Mouse (Mus musculus) spleen, adult 2 months (tissue): ENCODE results near the gene Wdfy3. TPM values are rescaled to one million over a fixed set of nuclear protein-coding genes. Genes with fewer than 3 reads are reported as not detected.

Experiments
- DNase-seq, 2 experiments: peaks; one replicate each; pipeline versions ENCODE4 v3.0.0 to v3.0.0-alpha.2; 2012 to 2021; ENCODE audit warnings: low spot score in 2 of 2, low read depth in 1 of 2
- H3K27ac ChIP-seq: fragments of 200-500 bp; 2 replicates; pipeline ENCODE4 v1.5.1; 2012; ENCODE audit warnings: low read length, inconsistent platforms; ENCODE audit not compliant: insufficient read depth
- H3K27me3 ChIP-seq: fragments of 200-500 bp; 2 replicates; pipeline ENCODE4 v1.6.1; 2012; ENCODE audit warnings: mild to moderate bottlenecking, moderate library complexity, low read length, inconsistent platforms; ENCODE audit not compliant: control insufficient read depth, insufficient read depth
- H3K36me3 ChIP-seq: fragments of 200-500 bp; 2 replicates; pipeline ENCODE4 v1.6.1; 2012; ENCODE audit warnings: mild to moderate bottlenecking, low read length, inconsistent platforms; ENCODE audit not compliant: control insufficient read depth, insufficient read depth
- H3K4me1 ChIP-seq: fragments of 200-500 bp; 2 replicates; pipeline ENCODE4 v1.6.1; 2011; ENCODE audit warnings: inconsistent platforms; ENCODE audit not compliant: control insufficient read depth, insufficient read depth, insufficient read length
- H3K4me3 ChIP-seq: fragments of 200-500 bp; 2 replicates; pipeline ENCODE4 v1.5.1; 2011; ENCODE audit warnings: mild to moderate bottlenecking, inconsistent platforms; ENCODE audit not compliant: insufficient read depth, insufficient read length; ENCODE audit errors: extremely low read depth
- CTCF ChIP-seq: fragments of 200-500 bp; IDR thresholded peaks from 2 replicates; pipeline ENCODE4 v1.5.1; 2011; ENCODE audit warnings: mild to moderate bottlenecking, inconsistent platforms; ENCODE audit not compliant: insufficient read depth, insufficient read length, insufficient replicate concordance; ENCODE audit errors: extremely low read depth
- POLR2A ChIP-seq: fragments of 200-500 bp; IDR thresholded peaks from 2 replicates; pipeline ENCODE4 v1.6.1; 2011; ENCODE audit warnings: low read depth, low read length, inconsistent platforms
- WGBS: fragments of 180-500 bp; shearing (Covaris S2); methylation state at CpG from one replicate; pipeline ENCODE4 v1.1.7; 2018; 5-methylcytosine and 5-hydroxymethylcytosine counted together
- polyA plus RNA-seq: library from polyadenylated mRNA; depleted of rRNA; stranded (reverse); fragments of >200 nt; gene quantifications from 2 replicates; pipeline ENCODE4 v1.2.3, GENCODE M21; 2012

The Wdfy3 gene
- polyA plus RNA-seq, 1 experiment, result 12.0 TPM

DNA sequence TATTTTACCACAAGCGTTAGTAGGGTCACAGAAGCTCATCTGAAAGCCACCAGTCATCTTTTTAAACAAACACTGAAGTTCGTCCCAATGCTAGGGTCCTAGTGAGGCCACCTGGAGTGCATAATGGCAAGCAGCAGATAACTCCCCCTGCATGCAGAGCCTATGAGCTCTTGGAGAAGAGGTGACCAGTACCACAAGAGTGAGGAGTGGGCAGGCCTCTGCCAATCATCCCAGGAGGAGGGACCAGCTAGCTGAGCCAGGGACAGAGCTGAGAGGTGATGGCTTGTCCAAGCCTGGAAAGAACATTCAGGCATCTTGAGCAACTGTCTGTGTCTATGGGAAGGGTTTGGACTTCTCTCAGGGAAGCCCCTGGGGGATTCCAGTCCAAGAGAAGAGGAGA lies 267.8 kb downstream of the Wdfy3 start:
- Histone ChIP-seq H3K27me3 (no peaks in the 10 kb centered on the region), H3K4me3 (no peak overlapping the region), H3K36me3 (no peaks in the 10 kb centered on the region), H3K27ac (no peak overlapping the region), H3K4me1 (no peaks in the 10 kb centered on the region)
- DNase-seq, result no peak
- TF ChIP-seq POLR2A, result no peak
- no peak for TF ChIP-seq CTCF
- 90% methylated on average over 2 of the region's 2 CpGs for WGBS

DNA sequence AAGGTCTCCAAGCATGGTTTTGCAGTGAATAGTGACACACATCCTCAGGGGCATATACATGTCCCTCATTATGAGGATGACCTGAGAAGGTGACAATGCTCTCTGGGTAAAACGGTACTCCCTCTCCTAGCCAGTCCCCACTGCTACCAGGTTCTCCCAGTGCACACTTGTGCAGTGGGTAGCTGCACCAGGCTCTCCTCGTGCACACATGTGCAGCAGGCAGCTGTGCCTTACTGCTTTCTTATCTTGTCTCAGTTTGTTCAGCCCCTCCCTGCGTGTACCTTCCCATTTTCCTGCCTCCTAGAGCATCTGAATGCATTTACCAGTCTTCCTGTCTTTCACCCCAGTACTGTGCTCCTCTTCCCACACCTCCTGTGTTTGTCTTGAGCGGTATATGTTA lies 277.1 kb downstream of the Wdfy3 start:
- Histone ChIP-seq H3K36me3 (no peaks in the 10 kb centered on the region), H3K27ac (no peak overlapping the region), H3K27me3 (no peaks in the 10 kb centered on the region), H3K4me1 (no peaks in the 10 kb centered on the region), H3K4me3 (no peak overlapping the region)
- DNase-seq, result no peak
- 75% methylated on average over 4 of the region's 4 CpGs for WGBS
- no peak for TF ChIP-seq CTCF
- no peak for TF ChIP-seq POLR2A

DNA sequence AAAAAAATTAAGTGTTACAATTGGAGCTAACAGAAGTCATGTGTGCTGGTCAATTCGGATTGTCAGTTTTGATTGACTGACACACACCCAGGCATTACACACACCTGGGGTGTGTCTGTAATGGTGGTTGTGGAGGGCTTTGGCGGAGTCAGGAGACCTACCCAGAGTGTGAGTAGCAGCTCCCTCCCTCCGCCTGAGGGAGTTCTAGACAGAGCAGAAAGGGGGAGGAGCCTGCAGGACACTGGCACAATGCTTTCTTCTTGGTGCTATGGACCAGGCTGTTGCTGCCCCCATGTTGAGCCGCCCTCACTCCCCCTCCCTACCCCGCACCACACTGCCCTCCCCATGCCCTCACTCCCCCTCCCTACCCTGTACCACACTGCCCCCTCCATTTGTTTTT lies 279.2 kb downstream of the Wdfy3 start:
- no peaks in the 10 kb centered on the region for H3K27me3 ChIP-seq
- 86% methylated on average over 5 of the region's 5 CpGs for WGBS
- TF ChIP-seq POLR2A (no peak), CTCF (no peak)

DNA sequence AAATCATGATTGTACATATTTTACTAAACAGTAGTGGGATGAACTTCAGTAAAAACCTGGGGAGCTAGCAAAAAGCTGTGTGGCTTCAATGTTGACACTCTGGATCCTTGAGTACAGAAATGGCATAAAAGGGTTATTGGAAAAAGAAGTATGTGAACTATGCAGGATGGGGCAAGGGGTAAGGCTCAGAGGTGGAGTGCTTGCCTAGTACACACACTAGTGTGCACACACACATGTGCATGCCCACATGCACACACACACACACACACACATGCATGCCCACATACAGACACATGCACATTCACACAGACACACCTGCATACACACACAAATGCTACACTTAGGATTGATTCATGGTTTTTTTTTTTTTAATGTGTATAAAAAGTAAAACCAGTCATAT lies 280.0 kb downstream of the Wdfy3 start:
- Histone ChIP-seq H3K36me3 (no peaks in the 10 kb centered on the region), H3K27me3 (no peaks in the 10 kb centered on the region), H3K4me3 (no peak overlapping the region), H3K27ac (no peak overlapping the region), H3K4me1 (peaks cover 2% of the 10 kb centered on the region; the same call in 1 of the 2 replicates)
- TF ChIP-seq CTCF (no peak), POLR2A (no peak)
- no peak for DNase-seq

More for the DNA sequence above, 279.2 kb downstream of the Wdfy3 start:
- DNase-seq, result no peak
- H3K27ac ChIP-seq, result no peak overlapping the region
- H3K4me3 ChIP-seq, result no peak overlapping the region
- no peaks in the 10 kb centered on the region for H3K36me3 ChIP-seq
- H3K4me1 ChIP-seq, result peaks cover 2% of the 10 kb centered on the region; the same call in 1 of the 2 replicates

GRCm38 (mm10) chr5:101785921-101786614 lies 283.7 kb downstream of the Wdfy3 start:
- no peak overlapping the region for H3K27ac ChIP-seq
- H3K36me3 ChIP-seq, result no peaks in the 10 kb centered on the region
- no peak for TF ChIP-seq POLR2A
- no peak for TF ChIP-seq CTCF
- no peak overlapping the region for H3K4me3 ChIP-seq
- DNase-seq, result no peak
- 25% methylated on average over 4 of the region's 4 CpGs for WGBS
- H3K4me1 ChIP-seq, result peaks cover 2% of the 10 kb centered on the region; the same call in 1 of the 2 replicates
- H3K27me3 ChIP-seq, result no peaks in the 10 kb centered on the region

GRCm38 (mm10) chr5:101784787-101785186 lies 284.9 kb downstream of the Wdfy3 start:
- 81% methylated on average over 2 of the region's 2 CpGs for WGBS
- H3K4me3 ChIP-seq, result no peak overlapping the region
- H3K4me1 ChIP-seq, result peaks cover 2% of the 10 kb centered on the region; the same call in 1 of the 2 replicates
- H3K27ac ChIP-seq, result no peak overlapping the region
- TF ChIP-seq POLR2A, result no peak
- TF ChIP-seq CTCF, result no peak
- H3K36me3 ChIP-seq, result no peaks in the 10 kb centered on the region
- H3K27me3 ChIP-seq, result no peaks in the 10 kb centered on the region
- DNase-seq, result no peak

DNA sequence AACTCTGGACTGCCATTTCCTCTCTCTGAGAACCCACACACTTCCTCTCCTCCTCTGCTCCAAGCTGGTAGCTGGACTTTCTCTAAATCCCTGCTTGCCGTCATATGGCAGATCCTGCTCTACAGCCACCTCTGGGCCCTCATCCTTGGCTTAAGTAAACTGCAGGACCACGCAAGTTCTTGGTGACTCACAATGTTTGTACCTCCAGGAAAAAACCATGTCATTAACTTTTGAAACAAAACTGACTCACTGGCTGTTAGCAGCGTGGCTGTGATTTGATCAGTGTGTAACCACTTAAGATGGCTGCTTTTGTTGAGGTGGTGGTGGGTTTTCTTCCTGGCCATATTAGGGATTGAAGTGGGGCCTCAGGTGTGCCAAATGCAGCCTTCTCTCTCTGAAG lies 285.4 kb downstream of the Wdfy3 start:
- no peak for TF ChIP-seq POLR2A
- TF ChIP-seq CTCF, result no peak
- WGBS, result 76% methylated on average over 3 of the region's 3 CpGs
- H3K27me3 ChIP-seq, result no peaks in the 10 kb centered on the region
- no peak for DNase-seq
- H3K4me3 ChIP-seq, result no peak overlapping the region
- no peak overlapping the region for H3K27ac ChIP-seq
- H3K36me3 ChIP-seq, result no peaks in the 10 kb centered on the region
- H3K4me1 ChIP-seq, result peaks cover 2% of the 10 kb centered on the region; the same call in 1 of the 2 replicates
